Mouse (Mus musculus) limb, embryonic 14.5 days (tissue): ENCODE measurements around the gene Trim56. TPM values are rescaled to one million over a fixed set of nuclear protein-coding genes. Genes with fewer than 3 reads are reported as not detected.

Experiments
- ATAC-seq: fragments of 200-750 bp; cut with Nextera tagmentation; 2 replicates; pipeline ENCODE4 v1.8.0; 2017; ENCODE audit warnings: low read depth, moderate number of reproducible peaks, moderate TSS enrichment; ENCODE audit not compliant: low FRiP score
- DNase-seq: peaks from one replicate; pipeline ENCODE4 v3.0.0-alpha.2; 2015; ENCODE audit warnings: low spot score
- H3K27ac ChIP-seq: fragments of 300-500 bp; sonication (generic); replicated peaks from 2 replicates; pipeline ENCODE4 v1.5.1; 2014; ENCODE audit warnings: low read depth, mild to moderate bottlenecking, low read length, moderate library complexity, mixed read lengths
- H3K27me3 ChIP-seq: fragments of 300-500 bp; sonication (generic); 2 replicates; pipeline ENCODE4 v1.6.1; 2014; ENCODE audit warnings: low read length, mixed read lengths; ENCODE audit not compliant: control insufficient read depth, insufficient read depth
- H3K36me3 ChIP-seq: fragments of 300-500 bp; sonication (generic); 2 replicates; pipeline ENCODE4 v1.6.1; 2014; ENCODE audit warnings: mild to moderate bottlenecking, low read length, moderate library complexity, mixed read lengths; ENCODE audit not compliant: control insufficient read depth, insufficient read depth
- H3K4me1 ChIP-seq: fragments of 300-500 bp; sonication (generic); 2 replicates; pipeline ENCODE4 v1.6.1; 2014; ENCODE audit warnings: antibody characterized with exemption, low read length, mixed read lengths; ENCODE audit not compliant: control insufficient read depth, insufficient read depth
- H3K4me2 ChIP-seq: fragments of 300-500 bp; sonication (generic); replicated peaks from 2 replicates; pipeline ENCODE4 v1.6.1; 2014; ENCODE audit warnings: low read depth, mild to moderate bottlenecking, low read length, moderate library complexity; ENCODE audit not compliant: severe bottlenecking
- H3K4me3 ChIP-seq: fragments of 300-500 bp; sonication (generic); replicated peaks from 2 replicates; pipeline ENCODE4 v1.5.1; 2014; ENCODE audit warnings: low read length
- H3K9ac ChIP-seq: fragments of 300-500 bp; sonication (generic); 2 replicates; pipeline ENCODE4 v1.6.1; 2014; ENCODE audit warnings: mild to moderate bottlenecking, low read depth, low read length, moderate library complexity; ENCODE audit not compliant: severe bottlenecking
- H3K9me3 ChIP-seq: fragments of 300-500 bp; sonication (generic); 2 replicates; pipeline ENCODE4 v1.6.1; 2016; ENCODE audit warnings: low read length; ENCODE audit not compliant: control insufficient read depth
- POLR2A ChIP-seq: fragments of 200-500 bp; IDR thresholded peaks from 2 replicates; pipeline ENCODE4 v1.8.0; 2012; ENCODE audit warnings: inconsistent platforms, mild to moderate bottlenecking, moderate library complexity, borderline replicate concordance; ENCODE audit not compliant: insufficient read depth, insufficient read length; ENCODE audit errors: extremely low read depth
- WGBS: fragments of 180-500 bp; shearing (Covaris S2); extraction: QIAGEN DNeasy Blood & Tissue Kit; methylation state at CpG from one replicate; pipeline ENCODE4 v1.1.7; 2014; 5-methylcytosine and 5-hydroxymethylcytosine counted together
- polyA plus RNA-seq, 2 experiments: library from polyadenylated mRNA; depleted of rRNA in 1 of 2; stranded (reverse) in 1 of 2; unstranded in 1 of 2; fragments of >200 nt; fragmentation: Nextera tagmentation in 1 of 2; extraction: Ambion mirVana in 1 of 2; gene quantifications; 2 replicates each; pipeline versions ENCODE4 v1.2.1 to v1.2.3; 2012 to 2014

The Trim56 gene
- polyA plus RNA-seq, 2 experiments = 3.1 to 9.5 TPM

- Histone ChIP-seq H3K27ac (no peak overlapping the region), H3K4me2 (no peak overlapping the region), H3K9ac (no peak overlapping the region), H3K36me3 (no peaks in the 10 kb centered on the region), H3K27me3 (no peaks in the 10 kb centered on the region), H3K9me3 (no peaks in the 10 kb centered on the region), H3K4me3 (no peak overlapping the region), H3K4me1 (no peaks in the 10 kb centered on the region)
- no peak for ATAC-seq
- DNase-seq = no peak
- 39% methylated on average over 3 of the region's 3 CpGs for WGBS
- TF ChIP-seq POLR2A = no peak
These were observed 24.8 kb upstream of the Trim56 start for GRCm38 (mm10) chr5:137140836-137141235.

GRCm38 (mm10) chr5:137138977-137139376 lies 23.0 kb upstream of the Trim56 start:
- Histone ChIP-seq H3K27me3 (no peaks in the 10 kb centered on the region), H3K4me1 (no peaks in the 10 kb centered on the region), H3K36me3 (no peaks in the 10 kb centered on the region), H3K9ac (no peak overlapping the region), H3K4me2 (no peak overlapping the region), H3K9me3 (no peaks in the 10 kb centered on the region), H3K27ac (no peak overlapping the region), H3K4me3 (no peak overlapping the region)
- ATAC-seq = no peak
- no peak for DNase-seq
- WGBS = 79% methylated on average over 10 of the region's 10 CpGs
- no peak for TF ChIP-seq POLR2A

GRCm38 (mm10) chr5:137134959-137135358 lies 18.9 kb upstream of the Trim56 start:
- Histone ChIP-seq H3K4me1 (no peaks in the 10 kb centered on the region), H3K27me3 (no peaks in the 10 kb centered on the region), H3K9me3 (no peaks in the 10 kb centered on the region), H3K9ac (no peak overlapping the region), H3K4me3 (no peak overlapping the region), H3K27ac (no peak overlapping the region), H3K4me2 (no peak overlapping the region), H3K36me3 (no peaks in the 10 kb centered on the region)
- peak; percentile 50 for DNase-seq
- TF ChIP-seq POLR2A = no peak
- 30% methylated on average over 11 of the region's 11 CpGs for WGBS
- ATAC-seq = no peak

DNA sequence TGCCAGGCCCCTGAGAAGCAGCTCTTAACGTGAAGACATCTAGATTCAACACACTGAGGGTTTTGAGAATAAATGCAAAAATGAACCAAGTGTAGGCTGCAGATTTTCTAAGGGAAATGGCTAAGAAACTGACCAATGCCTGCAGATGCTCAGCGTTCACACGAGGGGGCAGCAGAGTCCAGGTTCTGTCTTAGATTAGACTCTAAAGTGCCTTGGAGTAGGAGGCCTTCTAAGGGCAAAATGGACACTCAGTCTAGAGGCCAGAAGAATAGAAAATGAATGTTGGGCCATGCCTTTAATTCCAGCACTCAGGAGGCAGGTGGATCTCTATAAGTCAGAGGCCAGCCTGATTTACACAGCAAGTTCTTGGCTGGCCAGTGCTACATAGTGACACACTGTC lies 15.5 kb upstream of the Trim56 start:
- DNase-seq (peak; percentile 69), ATAC-seq (0 out of 2 replicates have a peak, but pooled peaks have one; percentile 37)
- no peak overlapping the region for H3K4me2 ChIP-seq
- no peaks in the 10 kb centered on the region for H3K27me3 ChIP-seq
- H3K27ac ChIP-seq = no peak overlapping the region
- no peak overlapping the region for H3K4me3 ChIP-seq
- H3K36me3 ChIP-seq = no peaks in the 10 kb centered on the region
- WGBS = 0% methylated on average over 3 of the region's 3 CpGs
- TF ChIP-seq POLR2A = no peak
- no peaks in the 10 kb centered on the region for H3K4me1 ChIP-seq
- H3K9me3 ChIP-seq = no peaks in the 10 kb centered on the region
- H3K9ac ChIP-seq = no peak overlapping the region

- 21% methylated on average over 5 of the region's 5 CpGs for WGBS
- no peaks in the 10 kb centered on the region for H3K9me3 ChIP-seq
- no peak for DNase-seq
- H3K27me3 ChIP-seq = no peaks in the 10 kb centered on the region
- no peak overlapping the region for H3K9ac ChIP-seq
- no peak for ATAC-seq
- TF ChIP-seq POLR2A = no peak
- no peaks in the 10 kb centered on the region for H3K36me3 ChIP-seq
- no peaks in the 10 kb centered on the region for H3K4me1 ChIP-seq
- H3K4me2 ChIP-seq = no peak overlapping the region
- no peak overlapping the region for H3K4me3 ChIP-seq
- H3K27ac ChIP-seq = no peak overlapping the region
These were observed 13.3 kb upstream of the Trim56 start for GRCm38 (mm10) chr5:137129281-137129680.

DNA sequence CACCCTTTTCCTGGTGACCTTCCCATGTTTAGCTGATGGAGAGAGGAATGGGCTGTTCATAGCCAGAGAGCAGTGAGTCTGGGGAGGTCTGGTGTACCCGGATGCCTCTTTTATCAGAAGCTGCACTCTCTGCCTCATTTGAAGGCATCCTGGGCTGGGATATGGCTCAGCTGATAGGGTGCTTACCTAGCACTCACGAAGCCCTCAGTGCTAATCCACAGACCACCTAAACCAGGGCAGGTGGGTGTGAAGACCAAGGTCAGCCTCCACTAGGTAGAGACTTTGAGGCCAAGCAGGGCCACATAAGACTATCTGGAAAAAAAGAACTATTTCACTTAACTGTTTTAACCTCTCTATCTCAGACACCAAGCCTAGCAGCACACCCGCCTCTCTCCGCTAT lies 7.5 kb upstream of the Trim56 start:
- Histone ChIP-seq H3K4me2 (no peak overlapping the region), H3K27ac (no peak overlapping the region), H3K36me3 (no peaks in the 10 kb centered on the region), H3K9ac (no peak overlapping the region), H3K4me1 (peaks cover 4% of the 10 kb centered on the region; the same call in 1 of the 2 replicates), H3K4me3 (no peak overlapping the region), H3K9me3 (no peaks in the 10 kb centered on the region), H3K27me3 (no peaks in the 10 kb centered on the region)
- TF ChIP-seq POLR2A = no peak
- WGBS = 86% methylated on average over 4 of the region's 4 CpGs
- no peak for DNase-seq
- ATAC-seq = no peak
